Mouse (Mus musculus) small intestine, adult 2 months (tissue): ENCODE results near the gene Asb16.

Experiments
- CTCF ChIP-seq: fragments of 200-500 bp; IDR thresholded peaks from 2 replicates; pipeline ENCODE4 v1.5.1; 2012; ENCODE audit warnings: low read depth, mild to moderate bottlenecking, control low read depth, inconsistent platforms, low read length, moderate library complexity, mixed read lengths; ENCODE audit not compliant: insufficient replicate concordance, insufficient read length; ENCODE audit errors: extremely low read depth
- POLR2A ChIP-seq: fragments of 200-500 bp; IDR thresholded peaks from 2 replicates; pipeline ENCODE4 v1.6.1; 2012; ENCODE audit warnings: low read depth, mild to moderate bottlenecking, control low read depth, inconsistent platforms, low read length, moderate library complexity

DNA sequence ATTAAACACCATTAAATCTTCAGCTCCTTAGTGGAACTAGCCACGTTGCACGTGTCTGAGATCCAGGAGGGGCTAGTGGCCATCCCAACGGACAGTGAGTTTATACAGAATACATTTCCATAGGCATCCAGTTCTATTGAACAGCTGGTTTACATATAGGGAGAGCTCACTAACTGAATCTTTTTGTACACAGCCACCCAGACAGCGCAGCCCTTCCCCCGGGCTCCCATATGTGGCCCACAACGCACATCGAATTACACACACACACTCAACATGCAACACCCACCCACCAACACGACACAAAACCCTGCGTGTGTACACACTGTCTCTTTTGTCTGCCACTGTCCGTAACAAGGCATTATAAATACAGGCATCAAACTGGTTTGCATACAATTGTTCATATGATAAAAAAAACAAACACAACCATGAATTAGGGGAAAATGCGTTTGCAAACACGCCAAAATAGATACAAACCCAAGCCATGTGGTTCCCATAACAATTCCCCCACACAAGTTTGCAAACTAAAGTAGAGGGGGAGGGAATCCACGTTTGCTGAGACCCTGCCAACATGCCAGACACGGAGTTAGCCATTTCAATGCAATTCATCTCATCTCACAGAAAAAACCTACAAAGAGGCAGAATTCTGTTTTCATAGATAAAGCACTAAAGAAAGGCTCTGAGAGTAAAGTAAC, 22.8 kb upstream of the Asb16 start:
- TF ChIP-seq POLR2A = no peak
- no peak; the same call in 1 of the 2 replicates for TF ChIP-seq CTCF
